Mouse (Mus musculus): ENCODE measurements at regions not wholly inside any gene's neighbourhood (a gene's known extent, or its start where the extent isn't known, plus 50 kb on each side); places are given as distances from the start of the nearest gene placed in this dataset.

DNA sequence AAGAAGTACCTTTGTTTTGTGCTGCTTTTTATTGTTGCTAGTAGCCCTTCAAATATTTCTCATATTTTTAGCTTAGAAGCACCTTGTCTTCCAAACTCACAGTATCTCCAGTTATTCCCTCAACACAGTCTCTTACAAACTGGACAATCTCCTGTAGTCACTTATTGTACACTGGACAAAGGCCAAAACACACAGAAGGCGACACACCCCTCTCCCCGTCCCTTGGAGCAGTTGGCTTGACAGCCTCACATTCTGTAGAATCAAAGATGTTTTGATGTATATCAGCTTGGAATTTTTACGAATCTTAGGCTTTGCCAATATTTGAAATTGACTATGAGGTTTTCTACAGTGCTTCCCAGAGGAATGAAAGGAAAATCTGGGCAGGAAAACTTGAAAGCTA is 309.8 kb upstream of the Gm5148 start:
- no peak for DNase-seq (ENCODE audit: extremely low spot score, low spot score)
- Histone ChIP-seq H3K4me3 (no peak overlapping the region), H3K4me1 (no peaks in the 10 kb centered on the region), H3K36me3 (replicated peaks) (no peaks in the 10 kb centered on the region), H3K27ac (no peak overlapping the region), H3K27me3 (ENCODE audit: poor library complexity, severe bottlenecking) (no peaks in the 10 kb centered on the region), H3K9me3 (no peaks in the 10 kb centered on the region)
- WGBS, result 76% methylated on average over 3 of the region's 3 CpGs

- DNase-seq (ENCODE audit: extremely low spot score, low spot score), result no peak
- H3K4me1 ChIP-seq, result no peaks in the 10 kb centered on the region
- H3K27me3 ChIP-seq (ENCODE audit: poor library complexity, severe bottlenecking), result no peaks in the 10 kb centered on the region
- H3K4me3 ChIP-seq, result no peak overlapping the region
- H3K9me3 ChIP-seq, result no peaks in the 10 kb centered on the region
- no peak overlapping the region for H3K27ac ChIP-seq
- WGBS, result 70% methylated on average over 1 of the region's 1 CpGs
- no peaks in the 10 kb centered on the region for H3K36me3 ChIP-seq (replicated peaks)
Observed at GRCm38 (mm10) chr3:38014768-38015167, 290.5 kb upstream of the Gm5148 start.

- no peak for DNase-seq (ENCODE audit: extremely low spot score, low spot score)
- Histone ChIP-seq H3K36me3 (replicated peaks) (no peaks in the 10 kb centered on the region), H3K27me3 (ENCODE audit: poor library complexity, severe bottlenecking) (no peaks in the 10 kb centered on the region), H3K9me3 (no peaks in the 10 kb centered on the region), H3K4me3 (no peak overlapping the region), H3K4me1 (0 out of 2 replicates have a peak, but pooled peaks cover 6% of the 10 kb centered on the region), H3K27ac (no peak overlapping the region)
- 55% methylated on average over 4 of the region's 4 CpGs for WGBS
Observed at GRCm38 (mm10) chr3:38009168-38009567, 284.9 kb upstream of the Gm5148 start.

DNA sequence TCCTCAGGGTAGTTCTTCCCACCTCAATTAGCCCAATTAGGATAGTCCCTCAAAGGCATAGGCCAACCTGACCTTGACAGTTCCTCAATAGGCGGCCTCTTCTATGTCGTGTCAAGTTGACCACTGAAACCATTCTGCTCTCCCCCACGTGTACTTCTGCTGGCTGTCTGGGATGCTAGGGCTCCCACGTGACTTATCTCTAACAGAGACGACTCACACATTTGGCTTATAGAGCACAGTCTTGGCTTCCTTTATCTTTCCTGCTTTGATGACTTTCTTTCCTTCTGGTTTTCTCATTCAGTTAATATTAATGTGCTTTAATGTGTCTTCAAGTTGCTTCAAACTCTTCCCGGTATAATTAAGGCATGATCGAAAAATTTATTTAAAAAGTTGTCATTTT is 284.0 kb upstream of the Gm5148 start:
- Histone ChIP-seq H3K4me1 (0 out of 2 replicates have a peak, but pooled peaks cover 6% of the 10 kb centered on the region), H3K9me3 (no peaks in the 10 kb centered on the region), H3K36me3 (replicated peaks) (no peaks in the 10 kb centered on the region), H3K27ac (no peak overlapping the region), H3K4me3 (no peak overlapping the region), H3K27me3 (ENCODE audit: poor library complexity, severe bottlenecking) (no peaks in the 10 kb centered on the region)
- WGBS, result 90% methylated on average over 7 of the region's 7 CpGs
- no peak for DNase-seq (ENCODE audit: extremely low spot score, low spot score)

DNA sequence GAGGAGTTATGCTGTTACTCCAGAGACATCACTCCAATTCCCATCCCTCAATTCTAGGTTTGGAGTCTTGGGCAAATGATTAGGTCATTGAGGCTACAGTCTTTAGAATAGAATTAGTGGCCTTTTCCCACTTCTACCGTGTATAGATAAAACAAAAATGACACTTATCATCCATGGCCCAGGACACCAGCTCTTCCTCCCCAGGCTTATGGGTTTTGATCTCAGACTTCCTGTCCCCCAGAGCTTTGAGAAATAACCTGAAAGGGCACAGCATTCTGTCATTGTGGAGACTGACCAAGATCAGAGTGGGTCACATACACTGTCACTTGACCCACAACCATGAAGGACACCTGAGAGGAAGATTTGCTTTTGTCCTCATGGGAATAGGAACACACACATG is 283.3 kb upstream of the Gm5148 start:
- 85% methylated on average over 1 of the region's 1 CpGs for WGBS
- no peak overlapping the region for H3K4me3 ChIP-seq
- H3K36me3 ChIP-seq (replicated peaks), result no peaks in the 10 kb centered on the region
- H3K27ac ChIP-seq, result no peak overlapping the region
- H3K27me3 ChIP-seq (ENCODE audit: poor library complexity, severe bottlenecking), result no peaks in the 10 kb centered on the region
- DNase-seq (ENCODE audit: extremely low spot score, low spot score), result no peak
- no peaks in the 10 kb centered on the region for H3K9me3 ChIP-seq
- H3K4me1 ChIP-seq, result 0 out of 2 replicates have a peak, but pooled peaks cover 6% of the 10 kb centered on the region

GRCm38 (mm10) chr3:38002275-38002674 is 278.0 kb upstream of the Gm5148 start:
- DNase-seq (ENCODE audit: extremely low spot score, low spot score), result no peak
- no peaks in the 10 kb centered on the region for H3K27me3 ChIP-seq (ENCODE audit: poor library complexity, severe bottlenecking)
- WGBS, result 94% methylated on average over 10 of the region's 10 CpGs
- H3K4me3 ChIP-seq, result no peak overlapping the region
- H3K36me3 ChIP-seq (replicated peaks), result no peaks in the 10 kb centered on the region
- no peaks in the 10 kb centered on the region for H3K9me3 ChIP-seq
- no peaks in the 10 kb centered on the region for H3K4me1 ChIP-seq
- no peak overlapping the region for H3K27ac ChIP-seq

GRCm38 (mm10) chr3:37999779-38000178 is 275.5 kb upstream of the Gm5148 start:
- H3K27ac ChIP-seq, result no peak overlapping the region
- 93% methylated on average over 1 of the region's 1 CpGs for WGBS
- DNase-seq (ENCODE audit: extremely low spot score, low spot score), result no peak
- H3K36me3 ChIP-seq (replicated peaks), result no peaks in the 10 kb centered on the region
- H3K27me3 ChIP-seq (ENCODE audit: poor library complexity, severe bottlenecking), result no peaks in the 10 kb centered on the region
- no peaks in the 10 kb centered on the region for H3K9me3 ChIP-seq
- no peak overlapping the region for H3K4me3 ChIP-seq
- no peaks in the 10 kb centered on the region for H3K4me1 ChIP-seq

GRCm38 (mm10) chr3:37997998-37998397 is 273.7 kb upstream of the Gm5148 start:
- no peak for DNase-seq (ENCODE audit: extremely low spot score, low spot score)
- WGBS, result 92% methylated on average over 3 of the region's 3 CpGs
- H3K9me3 ChIP-seq, result no peaks in the 10 kb centered on the region
- 0 out of 2 replicates have a peak, but pooled peaks cover 7% of the 10 kb centered on the region for H3K4me1 ChIP-seq
- no peak overlapping the region for H3K27ac ChIP-seq
- no peaks in the 10 kb centered on the region for H3K27me3 ChIP-seq (ENCODE audit: poor library complexity, severe bottlenecking)
- H3K36me3 ChIP-seq (replicated peaks), result no peaks in the 10 kb centered on the region
- no peak overlapping the region for H3K4me3 ChIP-seq

GRCm38 (mm10) chr3:37989992-37990391 is 265.7 kb upstream of the Gm5148 start:
- no peaks in the 10 kb centered on the region for H3K9me3 ChIP-seq
- DNase-seq (ENCODE audit: extremely low spot score, low spot score), result no peak
- H3K4me1 ChIP-seq, result peaks cover 28% of the 10 kb centered on the region
- H3K36me3 ChIP-seq (replicated peaks), result no peaks in the 10 kb centered on the region
- no peak overlapping the region for H3K4me3 ChIP-seq
- WGBS, result 91% methylated on average over 6 of the region's 6 CpGs
- peaks cover 11% of the 10 kb centered on the region; the same call in 1 of the 2 replicates for H3K27me3 ChIP-seq (ENCODE audit: poor library complexity, severe bottlenecking)
- H3K27ac ChIP-seq, result no peak overlapping the region

GRCm38 (mm10) chr3:37987775-37988505 is 263.6 kb upstream of the Gm5148 start:
- Histone ChIP-seq H3K36me3 (replicated peaks) (no peaks in the 10 kb centered on the region), H3K9me3 (no peaks in the 10 kb centered on the region), H3K4me3 (no peak overlapping the region), H3K27ac (no peak overlapping the region), H3K27me3 (ENCODE audit: poor library complexity, severe bottlenecking) (peaks cover 20% of the 10 kb centered on the region; the same call in 1 of the 2 replicates), H3K4me1 (peaks cover 21% of the 10 kb centered on the region)
- WGBS, result 83% methylated on average over 20 of the region's 20 CpGs
- no peak for DNase-seq (ENCODE audit: extremely low spot score, low spot score)

DNA sequence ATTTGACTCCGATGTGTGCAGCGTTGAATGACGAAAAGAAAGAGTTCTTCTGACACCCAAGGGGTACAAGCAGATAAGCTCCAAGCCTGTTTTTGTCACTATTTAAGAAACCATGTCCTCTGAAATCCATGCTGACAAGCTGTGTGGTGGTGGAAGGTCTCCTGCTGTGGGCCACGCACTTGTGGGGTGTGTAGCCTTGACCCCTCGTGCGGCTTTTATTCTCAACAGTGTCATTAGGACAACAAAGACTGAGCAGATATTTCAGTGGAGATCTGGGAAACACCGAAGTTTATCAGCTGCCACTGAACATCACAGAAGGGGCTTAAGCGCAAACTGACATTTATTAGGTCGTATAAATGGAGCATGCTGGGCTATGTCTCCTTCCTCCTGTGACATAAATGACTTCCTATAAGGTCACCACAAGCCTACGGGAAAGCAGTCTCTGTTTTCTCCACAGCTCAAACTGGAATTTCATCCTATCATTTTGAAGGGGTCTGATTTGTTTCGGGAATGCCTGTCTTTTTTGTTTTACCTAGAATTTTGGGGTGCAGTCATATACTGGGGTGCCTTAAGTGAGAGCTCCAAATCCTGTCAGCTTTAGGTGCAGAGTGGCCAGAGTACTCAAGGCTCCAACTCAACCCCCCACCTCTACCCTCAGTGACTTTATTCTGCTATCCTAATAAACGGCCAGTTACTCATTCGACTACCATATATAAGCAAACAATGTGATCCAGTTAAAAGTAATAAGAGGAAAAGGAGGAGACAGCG is 262.9 kb upstream of the Gm5148 start:
- DNase-seq (ENCODE audit: extremely low spot score, low spot score), result no peak

DNA sequence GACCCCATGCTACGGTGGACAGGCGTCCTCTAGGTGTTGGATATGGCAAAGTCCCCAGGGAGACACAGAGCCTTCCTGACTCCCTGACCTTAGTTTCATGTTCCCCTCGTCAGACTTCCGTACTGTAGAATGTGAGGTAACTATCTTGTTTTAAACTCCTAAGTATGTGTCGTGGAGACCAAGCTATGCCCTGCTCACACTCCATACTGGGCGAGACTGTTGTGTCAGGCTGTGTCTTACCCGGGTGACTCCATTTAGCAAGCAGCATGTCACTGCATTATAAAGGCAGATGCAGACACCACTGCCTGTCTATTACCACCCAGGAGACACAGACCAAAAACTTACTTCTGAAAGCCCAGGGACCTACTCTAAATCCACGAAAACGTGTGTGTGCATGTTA is 260.4 kb upstream of the Gm5148 start:
- no peak for DNase-seq (ENCODE audit: extremely low spot score, low spot score)

More for the DNA sequence above, 262.9 kb upstream of the Gm5148 start:
- peaks cover 20% of the 10 kb centered on the region; the same call in 1 of the 2 replicates for H3K27me3 ChIP-seq (ENCODE audit: poor library complexity, severe bottlenecking)
- no peak overlapping the region for H3K4me3 ChIP-seq
- WGBS, result 71% methylated on average over 14 of the region's 14 CpGs
- H3K4me1 ChIP-seq, result peaks cover 23% of the 10 kb centered on the region
- H3K27ac ChIP-seq, result no peak overlapping the region
- H3K36me3 ChIP-seq (replicated peaks), result no peaks in the 10 kb centered on the region
- H3K9me3 ChIP-seq, result no peaks in the 10 kb centered on the region

More for the DNA sequence above, 260.4 kb upstream of the Gm5148 start:
- Histone ChIP-seq H3K4me1 (peaks cover 30% of the 10 kb centered on the region), H3K9me3 (no peaks in the 10 kb centered on the region), H3K4me3 (no peak overlapping the region), H3K27ac (no peak overlapping the region), H3K36me3 (replicated peaks) (no peaks in the 10 kb centered on the region), H3K27me3 (ENCODE audit: poor library complexity, severe bottlenecking) (peaks cover 20% of the 10 kb centered on the region; the same call in 1 of the 2 replicates)
- WGBS, result 91% methylated on average over 9 of the region's 9 CpGs
